Mouse (Mus musculus): Measurements from ENCODE around the gene AU041133.
"Not testable (repeated sequence)": the region's sequence is repeated elsewhere in the genome, so short reads cannot be mapped to it uniquely, and the experiment has no call there.

AU041133 gene

GRCm38 (mm10) chr10:82127850-82128401 is at the start of gene AU041133:
Gene AU041133 (plus strand): TSS chr10:82128013.
- peak; percentile 89 for DNase-seq (ENCODE audit: low spot score)

- peak; percentile 62 for DNase-seq (ENCODE audit: low spot score)
Observed at GRCm38 (mm10) chr10:82082728-82083621, 44.8 kb upstream of the AU041133 start, which contains the start of gene BC024063. Gene BC024063 (plus strand): TSS chr10:82083353.

- not testable (repeated sequence) for DNase-seq (ENCODE audit: low spot score)
Observed at GRCm38 (mm10) chr10:82083622-82083971, 44.2 kb upstream of the AU041133 start.

- no peak for DNase-seq (ENCODE audit: low spot score)
Observed at GRCm38 (mm10) chr10:82117206-82117605, 10.6 kb upstream of the AU041133 start.

GRCm38 (mm10) chr10:82145282-82145681 is 17.5 kb downstream of the AU041133 start:
- no peak for DNase-seq (ENCODE audit: low spot score)

GRCm38 (mm10) chr10:82147571-82147970 is 19.8 kb downstream of the AU041133 start:
- DNase-seq (ENCODE audit: low spot score): no peak

- no peak for DNase-seq (ENCODE audit: low spot score)
Observed at GRCm38 (mm10) chr10:82167777-82168176, 40.0 kb downstream of the AU041133 start.

- no peak for DNase-seq (ENCODE audit: low spot score)
Observed at GRCm38 (mm10) chr10:82169776-82170175, 42.0 kb downstream of the AU041133 start.

GRCm38 (mm10) chr10:82170808-82171207 is 43.0 kb downstream of the AU041133 start:
- DNase-seq (ENCODE audit: low spot score): no peak

- peak; percentile 76 for DNase-seq (ENCODE audit: low spot score)
Observed at GRCm38 (mm10) chr10:82178257-82179064, 50.6 kb downstream of the AU041133 start.

Data from urinary bladder, postnatal 14 days (tissue).